Mouse (Mus musculus) liver, postnatal 0 days (tissue): Measurements from ENCODE around the gene Hmcn1. TPM values are rescaled to one million over a fixed set of nuclear protein-coding genes. Genes with fewer than 3 reads are reported as not detected.

Source experiments
- ATAC-seq: fragments of 200-750 bp; cut with Nextera tagmentation; 2 replicates; pipeline ENCODE4 v1.8.0; 2017; ENCODE audit warnings: mild to moderate bottlenecking, moderate library complexity
- DNase-seq: peaks from one replicate; pipeline ENCODE4 v3.0.0-alpha.2; 2016
- H3K27ac ChIP-seq: fragments of 300-500 bp; sonication (generic); 2 replicates; pipeline ENCODE4 v1.5.1; 2014; ENCODE audit warnings: antibody characterized with exemption, moderate library complexity, mild to moderate bottlenecking, low read depth
- H3K27me3 ChIP-seq: fragments of 300-500 bp; sonication (generic); 2 replicates; pipeline ENCODE4 v1.6.1; 2014; ENCODE audit warnings: low read length, control low read depth, mixed read lengths; ENCODE audit not compliant: insufficient read depth
- H3K36me3 ChIP-seq: fragments of 300-500 bp; sonication (generic); replicated peaks from 2 replicates; pipeline ENCODE4 v1.6.1; 2014; ENCODE audit warnings: mild to moderate bottlenecking, control low read depth, low read length, moderate library complexity, mixed read lengths; ENCODE audit not compliant: insufficient read depth
- H3K4me1 ChIP-seq: fragments of 300-500 bp; sonication (generic); 2 replicates; pipeline ENCODE4 v1.6.1; 2014; ENCODE audit warnings: antibody characterized with exemption, mild to moderate bottlenecking, control low read depth; ENCODE audit not compliant: insufficient read depth
- H3K4me2 ChIP-seq: fragments of 300-500 bp; sonication (generic); 2 replicates; pipeline ENCODE4 v1.6.1; 2014; ENCODE audit warnings: low read depth, mild to moderate bottlenecking, low read length, moderate library complexity, mixed read lengths
- H3K4me3 ChIP-seq: fragments of 300-500 bp; sonication (generic); 2 replicates; pipeline ENCODE4 v1.5.1; 2014; ENCODE audit warnings: low read depth, low read length
- H3K9ac ChIP-seq: fragments of 300-500 bp; sonication (generic); replicated peaks from 2 replicates; pipeline ENCODE4 v1.6.1; 2014; ENCODE audit warnings: mild to moderate bottlenecking, moderate library complexity
- H3K9me3 ChIP-seq: fragments of 300-500 bp; sonication (generic); 2 replicates; pipeline ENCODE4 v1.6.1; 2016; ENCODE audit warnings: mild to moderate bottlenecking, control low read depth, low read length, mixed read lengths
- CTCF ChIP-seq: sonication (generic); IDR thresholded peaks from 2 replicates; pipeline ENCODE4 v1.5.1; 2016; ENCODE audit warnings: antibody characterized with exemption, low read depth
- EP300 ChIP-seq: IDR thresholded peaks from 2 replicates; pipeline ENCODE4 v1.6.1; 2016; ENCODE audit warnings: antibody characterized with exemption, low read depth, mild to moderate bottlenecking
- WGBS: fragments of 180-500 bp; shearing (Covaris S2); extraction: QIAGEN DNeasy Blood & Tissue Kit; methylation state at CpG from one replicate; pipeline ENCODE4 v1.1.7; 2014; ENCODE audit not compliant: insufficient replicate concordance; 5-methylcytosine and 5-hydroxymethylcytosine counted together
- polyA plus RNA-seq: library from polyadenylated mRNA; unstranded; fragments of >200 nt; fragmentation: Nextera tagmentation; extraction: Ambion mirVana; gene quantifications from 2 replicates; pipeline ENCODE4 v1.2.1, GENCODE M21; 2015

Gene Hmcn1
- polyA plus RNA-seq, 1 experiment from 2014 or later, result 2.4 TPM

DNA sequence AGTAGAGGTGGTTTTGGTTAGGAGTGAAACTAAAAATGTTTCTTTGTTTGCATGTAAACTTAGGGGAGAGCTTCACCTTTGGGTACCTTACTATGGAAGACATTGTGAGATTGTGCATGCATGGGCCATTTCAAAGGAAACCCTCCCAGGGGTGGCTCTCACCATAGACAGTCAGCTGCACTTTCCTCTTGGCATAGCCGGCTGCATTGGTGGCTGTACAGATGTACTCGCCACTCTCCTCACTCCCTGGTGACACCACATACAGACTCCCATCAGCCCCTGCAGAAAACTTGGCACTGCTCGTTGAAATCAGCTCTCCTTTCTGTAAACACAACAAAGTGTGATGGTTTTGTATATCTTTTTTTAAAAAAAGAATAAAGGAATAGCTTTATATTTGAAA lies 244.5 kb downstream of the Hmcn1 start:
- Histone ChIP-seq H3K9ac (no peak overlapping the region), H3K4me2 (no peak overlapping the region), H3K4me1 (no peaks in the 10 kb centered on the region), H3K9me3 (no peaks in the 10 kb centered on the region), H3K27me3 (no peaks in the 10 kb centered on the region), H3K36me3 (no peaks in the 10 kb centered on the region), H3K4me3 (no peak overlapping the region), H3K27ac (no peak overlapping the region)
- DNase-seq (no peak), ATAC-seq (no peak)
- TF ChIP-seq CTCF (no peak), EP300 (no peak)
- whole genome bisulfite sequencing, result 71% methylated on average over 3 of the region's 3 CpGs

DNA sequence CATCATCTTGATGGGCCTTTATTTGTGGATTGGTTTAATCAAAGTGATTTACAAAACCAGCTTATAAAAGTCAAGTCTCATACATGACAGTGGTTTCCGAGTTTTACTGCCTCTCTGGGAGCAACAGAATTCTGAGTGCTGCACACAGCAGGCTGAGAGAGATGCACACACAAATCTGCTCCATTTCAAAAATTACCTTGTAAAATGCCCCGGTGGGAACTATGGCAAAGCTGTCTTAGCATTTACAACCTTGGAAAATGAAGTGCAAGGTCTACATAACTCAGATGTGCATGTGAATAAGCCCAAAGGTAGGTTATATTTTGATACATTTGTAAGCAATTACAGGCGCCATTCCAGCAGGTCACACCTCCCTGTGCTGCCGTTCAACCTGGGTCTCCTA lies 245.5 kb downstream of the Hmcn1 start:
- no peak for DNase-seq
- Histone ChIP-seq H3K9ac (no peak overlapping the region), H3K27me3 (no peaks in the 10 kb centered on the region), H3K9me3 (no peaks in the 10 kb centered on the region), H3K4me3 (no peak overlapping the region), H3K36me3 (no peaks in the 10 kb centered on the region), H3K4me1 (peaks cover 2% of the 10 kb centered on the region; the same call in 1 of the 2 replicates), H3K27ac (no peak overlapping the region), H3K4me2 (no peak overlapping the region)
- TF ChIP-seq CTCF (no peak), EP300 (no peak)
- 74% methylated on average over 4 of the region's 4 CpGs for WGBS
- no peak for ATAC-seq

- Histone ChIP-seq H3K9me3 (no peaks in the 10 kb centered on the region), H3K9ac (no peak overlapping the region), H3K36me3 (no peaks in the 10 kb centered on the region), H3K27me3 (no peaks in the 10 kb centered on the region), H3K4me3 (no peak overlapping the region), H3K4me2 (no peak overlapping the region), H3K27ac (no peak overlapping the region), H3K4me1 (peaks cover 2% of the 10 kb centered on the region; the same call in 1 of the 2 replicates)
- DNase-seq (no peak), ATAC-seq (no peak)
- no peak for TF ChIP-seq EP300
- no peak for TF ChIP-seq CTCF
- WGBS, result 80% methylated on average over 19 of the region's 19 CpGs
Observed at GRCm38 (mm10) chr1:150743097-150743843, 250.0 kb downstream of the Hmcn1 start.

- ATAC-seq, result no peak
- H3K27me3 ChIP-seq, result no peaks in the 10 kb centered on the region
- no peak for DNase-seq
- H3K4me3 ChIP-seq, result no peak overlapping the region
- TF ChIP-seq CTCF (no peak), EP300 (no peak)
- no peaks in the 10 kb centered on the region for H3K9me3 ChIP-seq
- 71% methylated on average over 7 of the region's 7 CpGs for WGBS
- peaks cover 2% of the 10 kb centered on the region; the same call in 1 of the 2 replicates for H3K4me1 ChIP-seq
- H3K27ac ChIP-seq, result no peak overlapping the region
- no peak overlapping the region for H3K9ac ChIP-seq
- H3K4me2 ChIP-seq, result no peak overlapping the region
- H3K36me3 ChIP-seq, result no peaks in the 10 kb centered on the region
Observed at GRCm38 (mm10) chr1:150742376-150743087, 250.7 kb downstream of the Hmcn1 start.

DNA sequence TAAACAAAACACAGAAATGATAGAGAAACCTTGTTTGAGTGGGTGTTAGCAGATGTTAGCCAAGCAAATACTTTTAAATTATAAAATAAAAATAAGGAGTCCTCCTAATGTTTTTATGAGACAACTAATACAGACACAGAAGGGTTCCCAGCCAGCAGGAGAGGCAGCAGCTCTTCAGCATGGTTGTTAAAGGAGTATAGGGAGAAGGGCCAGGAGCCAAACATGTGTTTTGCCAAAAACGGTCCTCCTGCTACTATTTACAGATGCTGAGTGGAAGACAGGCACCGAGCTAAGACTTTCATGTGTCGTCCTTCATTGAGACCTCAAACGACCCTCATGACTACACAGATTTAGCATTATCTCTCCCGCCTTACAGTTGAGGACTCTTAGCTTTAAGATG lies 281.8 kb downstream of the Hmcn1 start:
- Histone ChIP-seq H3K36me3 (no peaks in the 10 kb centered on the region), H3K27me3 (no peaks in the 10 kb centered on the region), H3K9ac (no peak overlapping the region), H3K4me1 (no peaks in the 10 kb centered on the region), H3K4me3 (no peak overlapping the region), H3K9me3 (no peaks in the 10 kb centered on the region), H3K4me2 (no peak overlapping the region), H3K27ac (no peak overlapping the region)
- ATAC-seq (no peak), DNase-seq (no peak)
- no peak for TF ChIP-seq EP300
- no peak for TF ChIP-seq CTCF
- 67% methylated on average over 5 of the region's 5 CpGs for WGBS

- WGBS, result 76% methylated on average over 4 of the region's 4 CpGs
- Histone ChIP-seq H3K27me3 (no peaks in the 10 kb centered on the region), H3K4me3 (no peak overlapping the region), H3K9me3 (no peaks in the 10 kb centered on the region), H3K9ac (no peak overlapping the region), H3K4me1 (no peaks in the 10 kb centered on the region), H3K27ac (no peak overlapping the region), H3K4me2 (no peak overlapping the region), H3K36me3 (no peaks in the 10 kb centered on the region)
- DNase-seq (no peak), ATAC-seq (no peak)
- TF ChIP-seq EP300 (no peak), CTCF (no peak)
Observed at GRCm38 (mm10) chr1:150706502-150706901, 286.7 kb downstream of the Hmcn1 start.
